In the genomic region with DNA sequence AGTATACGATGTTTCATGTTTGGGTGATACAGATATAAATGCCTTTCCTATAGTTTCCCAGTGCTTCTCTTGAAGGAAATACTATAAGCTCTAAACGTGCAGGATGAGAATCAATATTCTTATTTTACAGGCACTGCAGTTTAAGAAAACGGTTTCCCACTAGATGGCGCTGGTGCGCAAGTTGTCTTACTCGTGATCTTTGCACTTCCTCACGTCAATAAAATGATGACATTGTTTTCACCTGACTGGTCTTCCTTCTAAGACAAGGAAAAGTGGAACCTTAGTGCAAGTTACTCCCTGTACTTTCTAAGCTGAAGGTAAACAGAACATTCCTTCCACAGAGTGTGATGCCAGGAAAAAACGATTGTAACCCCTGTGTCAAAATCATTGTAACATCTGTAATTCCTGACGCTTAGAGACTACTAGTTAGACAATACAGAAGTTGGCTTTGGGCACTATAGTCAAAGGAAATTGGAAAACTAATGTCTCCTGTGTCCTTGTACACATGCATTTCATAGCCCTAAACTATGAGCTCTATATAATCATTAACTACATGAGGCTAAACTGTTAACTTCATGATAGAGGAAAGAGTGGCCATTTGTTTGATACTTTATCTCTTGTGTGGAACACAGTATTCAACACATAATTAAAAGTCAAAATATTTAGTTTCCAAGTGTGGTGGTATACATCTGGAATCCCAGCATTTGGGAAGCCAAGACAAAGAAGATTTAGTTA, we compare ENCODE assay signal across 9 mouse cellular contexts. TPM values are rescaled to one million over a fixed set of nuclear protein-coding genes. Genes with fewer than 3 reads are reported as not detected.
DNase-seq lines count a peak whose midpoint lies in the region; ATAC-seq and TF ChIP-seq lines count a peak whose summit lies in the region.
"Had no signal": no experiment of that assay in that cellular context is flagged by ENCODE, and none has a peak within 500 bp of the region (broad histone marks: within the 10 kb centered on the region; RNA-seq: fewer than 3 reads in every experiment).

No protein-coding gene starts in this region.

- 11% methylated on average over 9 of the region's 9 CpGs for WGBS in liver, embryonic 13.5 days (ENCODE audit: insufficient replicate concordance)

- no peak overlapping the region for H3K9ac ChIP-seq in CH12.LX (ENCODE audit: insufficient read depth, low read depth)
- no peak overlapping the region for H3K9ac ChIP-seq in liver, embryonic 13.5 days
- H3K9ac ChIP-seq: hindbrain, embryonic 15.5 days had no signal

- in situ Hi-C loops in CH12.LX (cut with MboI; ENCODE audit: low pct_ligation_motif_present, low pct_unique_long_range_greater_than_20kb, low sequenced_read_pairs): loop anchor here (5.0 kb wide), 1 partner anchor 230 kb away; no protein-coding TSS in a partner anchor

- H3K79me2 ChIP-seq in CH12.LX (replicated peaks; ENCODE audit: control insufficient read depth, extremely low read depth, insufficient read depth, poor library complexity, severe bottlenecking): peaks cover 25% of the 10 kb centered on the region

- peaks cover 2 to 9% of the 10 kb centered on the region in 2 experiments for H3K36me3 ChIP-seq in CH12.LX (replicated peaks in 1 of 2; ENCODE audit: control insufficient read depth in 1 of 2, insufficient read depth in 1 of 2, low read length in 1 of 2)
- H3K36me3 ChIP-seq in liver, embryonic 13.5 days: peaks cover 7% of the 10 kb centered on the region; the same call in 1 of the 2 replicates
- H3K36me3 ChIP-seq: hindbrain, embryonic 15.5 days had no signal

- ATAC-seq in liver, embryonic 13.5 days (ENCODE audit: low read depth): no peak

- no peak for TF ChIP-seq POLR2A in CH12.LX (IDR thresholded peaks at IDR 0.05; ENCODE audit: low read depth, low read length)

- TF ChIP-seq RAD21 in CH12.LX (IDR thresholded peaks at IDR 0.05; ENCODE audit: low read depth, low read length): peak; percentile 86

- TF ChIP-seq CTCF in CH12.LX (conservative IDR thresholded peaks at IDR 0.05 in 1 of 2, IDR thresholded peaks at IDR 0.05 in 1 of 2; ENCODE audit: low read depth in 2 of 2, low read length in 2 of 2): peak; percentile 80 to 91

- no peaks in the 10 kb centered on the region for H3K27me3 ChIP-seq in CH12.LX (replicated peaks)
- H3K27me3 ChIP-seq in liver, embryonic 13.5 days: no peaks in the 10 kb centered on the region
- H3K27me3 ChIP-seq: hindbrain, embryonic 15.5 days had no signal

- H3K4me2 ChIP-seq in CH12.LX (ENCODE audit: insufficient read depth, low read depth, poor library complexity, severe bottlenecking): peak overlapping the region; percentile 45; the same call in 1 of the 2 replicates
- no peak overlapping the region for H3K4me2 ChIP-seq in liver, embryonic 13.5 days
- H3K4me2 ChIP-seq: hindbrain, embryonic 15.5 days had no signal

- H3K4me3 ChIP-seq in CH12.LX (replicated peaks in 1 of 3; ENCODE audit: low read depth in 2 of 3, low read length in 2 of 3, poor library complexity in 1 of 3): no peak overlapping the region
- H3K4me3 ChIP-seq in liver, embryonic 13.5 days (replicated peaks): no peak overlapping the region
- H3K4me3 ChIP-seq: hindbrain, embryonic 15.5 days had no signal

- no peak overlapping the region for H3K27ac ChIP-seq in CH12.LX (ENCODE audit: insufficient read depth, low read depth)
- H3K27ac ChIP-seq in liver, embryonic 13.5 days: no peak overlapping the region
- H3K27ac ChIP-seq: hindbrain, embryonic 15.5 days had no signal

- TF ChIP-seq EP300 in CH12.LX (IDR thresholded peaks at IDR 0.05; ENCODE audit: low read length): no peak

- dilution Hi-C loops in CH12.LX (cut with MboI; ENCODE audit: extremely low pct_ligation_motif_present, extremely low pct_unique_long_range_greater_than_20kb, low sequenced_read_pairs): no loop called here

- H3K4me1 ChIP-seq in CH12.LX (ENCODE audit: control insufficient read depth in 1 of 2, insufficient read depth in 2 of 2): peaks cover 2 to 27% of the 10 kb centered on the region in 2 experiments; a peak in 2 of 4 replicates
- H3K4me1 ChIP-seq in liver, embryonic 13.5 days (replicated peaks): peaks cover 32% of the 10 kb centered on the region

- peak; percentile 91 for DNase-seq in 3T3-L1 (ENCODE audit: low read depth, low spot score)
- peak; percentile 81 for DNase-seq in CH12.LX (ENCODE audit: extremely low read depth)
- peak; percentile 62 for DNase-seq in c-Kit-negative CD71-positive TER-119-positive erythroid progenitor cells, embryonic 14.5 days (ENCODE audit: low read depth, low spot score)
- peak; percentile 30 to 93 for DNase-seq in frontal cortex, adult 2 months (ENCODE audit: extremely low spot score in 1 of 2, low spot score in 1 of 2)
- DNase-seq in kidney, postnatal 10 days: peak; percentile 92
- DNase-seq in liver, embryonic 13.5 days: peak; percentile 50
- DNase-seq in right cerebral cortex, adult 2 months (ENCODE audit: low spot score in 2 of 2): peak; percentile 88 to 89
- DNase-seq in urinary bladder, adult 2 months (ENCODE audit: low spot score): peak; percentile 52

- no peaks in the 10 kb centered on the region for H3K9me3 ChIP-seq in CH12.LX (replicated peaks; ENCODE audit: low read length)
- H3K9me3 ChIP-seq in liver, embryonic 13.5 days (replicated peaks): no peaks in the 10 kb centered on the region
- H3K9me3 ChIP-seq: hindbrain, embryonic 15.5 days had no signal

TF ChIP-seq in CH12.LX, 34 proteins besides CTCF, POLR2A, EP300 and RAD21:
- TF ChIP-seq MYC (IDR thresholded peaks at IDR 0.05; ENCODE audit: low read depth, low read length): no peak
- peak; percentile 72 for TF ChIP-seq SMC3 (IDR thresholded peaks at IDR 0.05; ENCODE audit: low read depth, low read length)
- no peak for TF ChIP-seq JUN (IDR thresholded peaks at IDR 0.05; ENCODE audit: insufficient read depth, low read depth, low read length)
- TF ChIP-seq BHLHE40 (IDR thresholded peaks at IDR 0.05; ENCODE audit: low read depth, low read length): peak; percentile 59; the same call in 1 of the 2 replicates
- no peak for TF ChIP-seq KAT2A (IDR thresholded peaks at IDR 0.05; ENCODE audit: insufficient replicate concordance, low read length)
- no peak for TF ChIP-seq CHD1 (IDR thresholded peaks at IDR 0.05; ENCODE audit: low read depth, low read length)
- 0 out of 2 replicates have a peak, but pooled peaks have one; percentile 12 for TF ChIP-seq JUND (conservative IDR thresholded peaks at IDR 0.05; ENCODE audit: low read depth, low read length)
- no peak for TF ChIP-seq USF1 (IDR thresholded peaks at IDR 0.05; ENCODE audit: low read depth, low read length)
TF ChIP-seq in CH12.LX: peak in this region for 3.

RNA-seq across cellular contexts. Expression of gene Rbm45, which starts 2.4 kb away (rescaled TPM):
- total RNA-seq in CH12.LX (2012; rRNA removed) (53.7 and 60.2 TPM in 2 replicates), CH12.LX (2014; rRNA removed) (59.7 and 61.4 TPM in 2 replicates)
- polyA plus RNA-seq in CH12.LX (2012; ENCODE audit: insufficient read length, low read depth): 53.3 and 56.0 TPM in 2 replicates
- 23.6 and 29.4 TPM in 2 replicates for polyA plus RNA-seq in frontal cortex, adult 2 months (2012; rRNA removed)
- 8.8 and 9.7 TPM in 2 replicates for polyA plus RNA-seq in liver, embryonic 13.5 days (2015; fragmentation: Nextera tagmentation; extraction: Ambion mirVana)
- polyA plus RNA-seq in urinary bladder, adult 2 months (2012; rRNA removed): 23.2 and 24.8 TPM in 2 replicates

RNA-seq across cellular contexts. Expression of gene Cyct, which starts 7.1 kb away (rescaled TPM):
- total RNA-seq in CH12.LX (2012; rRNA removed): not detected in 2 replicates
- not detected in 2 replicates for total RNA-seq in CH12.LX (2014; rRNA removed)
- not detected in 2 replicates for polyA plus RNA-seq in CH12.LX (2012; ENCODE audit: insufficient read length, low read depth)
- not detected in 2 replicates for polyA plus RNA-seq in frontal cortex, adult 2 months (2012; rRNA removed)
- polyA plus RNA-seq in liver, embryonic 13.5 days (2015; fragmentation: Nextera tagmentation; extraction: Ambion mirVana): not detected in 2 replicates
- polyA plus RNA-seq in urinary bladder, adult 2 months (2012; rRNA removed): 0.21 TPM in 1 of 2 replicates, not detected in the other
- polyA plus RNA-seq: hindbrain, embryonic 15.5 days had no signal

RNA-seq across cellular contexts. Expression of gene Pde11a, which starts 28.8 kb away (rescaled TPM):
- total RNA-seq in CH12.LX (2012; rRNA removed) (0.08 and 0.38 TPM in 2 replicates), CH12.LX (2014; rRNA removed) (0.20 and 0.21 TPM in 2 replicates)
- 0.14 and 0.34 TPM in 2 replicates for polyA plus RNA-seq in CH12.LX (2012; ENCODE audit: insufficient read length, low read depth)
- 1.1 and 1.6 TPM in 2 replicates for polyA plus RNA-seq in frontal cortex, adult 2 months (2012; rRNA removed)
- polyA plus RNA-seq in liver, embryonic 13.5 days (2015; fragmentation: Nextera tagmentation; extraction: Ambion mirVana): 0.02 TPM in 1 of 2 replicates, not detected in the other
- 0.03 and 0.07 TPM in 2 replicates for polyA plus RNA-seq in urinary bladder, adult 2 months (2012; rRNA removed)

RNA-seq across cellular contexts. Expression of gene Osbpl6, which starts 39.0 kb away (rescaled TPM):
- 0.38 TPM in 1 of 2 replicates, not detected in the other for total RNA-seq in CH12.LX (2012; rRNA removed)
- 0.19 TPM in 2 replicates for total RNA-seq in CH12.LX (2014; rRNA removed)
- polyA plus RNA-seq in CH12.LX (2012; ENCODE audit: insufficient read length, low read depth): 0.35 and 0.60 TPM in 2 replicates
- 18.2 and 19.2 TPM in 2 replicates for polyA plus RNA-seq in frontal cortex, adult 2 months (2012; rRNA removed)
- 0.43 and 0.70 TPM in 2 replicates for polyA plus RNA-seq in liver, embryonic 13.5 days (2015; fragmentation: Nextera tagmentation; extraction: Ambion mirVana)
- 4.7 and 4.8 TPM in 2 replicates for polyA plus RNA-seq in urinary bladder, adult 2 months (2012; rRNA removed)
